Mouse (Mus musculus) hindbrain, postnatal 0 days (tissue): Measurements from ENCODE around the gene Ssc4d. TPM values are rescaled to one million over a fixed set of nuclear protein-coding genes. Genes with fewer than 3 reads are reported as not detected.

ENCODE experiments used
- ATAC-seq: fragments of 200-750 bp; cut with Nextera tagmentation; 2 replicates; pipeline ENCODE4 v1.8.0; 2017; ENCODE audit warnings: mild to moderate bottlenecking, moderate TSS enrichment, moderate library complexity
- DNase-seq: peaks from one replicate; pipeline ENCODE4 v3.0.0-alpha.2; 2015; ENCODE audit warnings: low spot score
- H3K27ac ChIP-seq: fragments of 300-500 bp; sonication (generic); 2 replicates; pipeline ENCODE4 v1.5.1; 2014; ENCODE audit warnings: mild to moderate bottlenecking
- H3K27me3 ChIP-seq: fragments of 300-500 bp; sonication (generic); 2 replicates; pipeline ENCODE4 v1.6.1; 2014; ENCODE audit warnings: low read length, mixed read lengths; ENCODE audit not compliant: insufficient read depth
- H3K36me3 ChIP-seq: fragments of 300-500 bp; sonication (generic); 2 replicates; pipeline ENCODE4 v1.6.1; 2014; ENCODE audit warnings: low read length, mixed read lengths; ENCODE audit not compliant: insufficient read depth
- H3K4me1 ChIP-seq: fragments of 300-500 bp; sonication (generic); 2 replicates; pipeline ENCODE4 v1.6.1; 2014; ENCODE audit warnings: antibody characterized with exemption, low read length, mixed read lengths; ENCODE audit not compliant: insufficient read depth
- H3K4me2 ChIP-seq: fragments of 300-500 bp; sonication (generic); 2 replicates; pipeline ENCODE4 v1.6.1; 2014; ENCODE audit warnings: low read depth, mild to moderate bottlenecking, low read length, moderate library complexity, mixed read lengths
- H3K4me3 ChIP-seq: fragments of 300-500 bp; sonication (generic); 2 replicates; pipeline ENCODE4 v1.5.1; 2014; ENCODE audit warnings: low read length
- H3K9ac ChIP-seq: fragments of 300-500 bp; sonication (generic); replicated peaks from 2 replicates; pipeline ENCODE4 v1.6.1; 2014; ENCODE audit warnings: mild to moderate bottlenecking, low read length, moderate library complexity, mixed read lengths
- H3K9me3 ChIP-seq: fragments of 300-500 bp; sonication (generic); 2 replicates; pipeline ENCODE4 v1.6.1; 2016; ENCODE audit warnings: low read length, mixed read lengths
- CTCF ChIP-seq: IDR thresholded peaks from 2 replicates; pipeline ENCODE4 v1.5.1; 2016; ENCODE audit warnings: antibody characterized with exemption, control low read depth, low read depth
- WGBS: fragments of 180-500 bp; shearing (Covaris S2); extraction: QIAGEN DNeasy Blood & Tissue Kit; methylation state at CpG from one replicate; pipeline ENCODE4 v1.1.7; 2014; 5-methylcytosine and 5-hydroxymethylcytosine counted together
- polyA plus RNA-seq: library from polyadenylated mRNA; unstranded; fragments of >200 nt; fragmentation: Nextera tagmentation; extraction: Ambion mirVana; gene quantifications from 2 replicates; pipeline ENCODE4 v1.2.1, GENCODE M21; 2015
- total RNA-seq: library from RNA; depleted of rRNA; stranded (reverse); fragments of >200 nt; gene quantifications from 2 replicates; pipeline ENCODE4 v1.2.3, GENCODE M21; 2014

Ssc4d gene
- total and polyA plus RNA-seq, 2 experiments from 2014 or later = 3.6 to 6.5 TPM

DNA sequence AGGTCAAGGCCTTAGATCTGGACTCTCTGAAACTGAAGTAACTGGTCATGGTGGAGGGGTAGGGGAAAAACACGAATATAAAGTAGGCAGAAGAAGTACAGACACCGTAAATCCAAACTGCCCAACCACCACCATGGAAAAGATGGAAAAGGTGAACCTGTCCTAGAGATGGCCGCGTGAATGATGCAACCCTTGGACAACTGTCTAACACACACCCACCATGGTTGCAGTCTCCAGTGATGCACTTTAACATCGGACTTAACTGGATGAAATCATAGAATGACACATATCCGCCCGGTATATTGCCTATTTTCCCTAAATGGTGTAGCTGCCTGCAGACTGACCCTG, 39.2 kb downstream of the Ssc4d start:
- WGBS = 47% methylated on average over 7 of the region's 7 CpGs
- H3K9me3 ChIP-seq = no peaks in the 10 kb centered on the region
- TF ChIP-seq CTCF = no peak

DNA sequence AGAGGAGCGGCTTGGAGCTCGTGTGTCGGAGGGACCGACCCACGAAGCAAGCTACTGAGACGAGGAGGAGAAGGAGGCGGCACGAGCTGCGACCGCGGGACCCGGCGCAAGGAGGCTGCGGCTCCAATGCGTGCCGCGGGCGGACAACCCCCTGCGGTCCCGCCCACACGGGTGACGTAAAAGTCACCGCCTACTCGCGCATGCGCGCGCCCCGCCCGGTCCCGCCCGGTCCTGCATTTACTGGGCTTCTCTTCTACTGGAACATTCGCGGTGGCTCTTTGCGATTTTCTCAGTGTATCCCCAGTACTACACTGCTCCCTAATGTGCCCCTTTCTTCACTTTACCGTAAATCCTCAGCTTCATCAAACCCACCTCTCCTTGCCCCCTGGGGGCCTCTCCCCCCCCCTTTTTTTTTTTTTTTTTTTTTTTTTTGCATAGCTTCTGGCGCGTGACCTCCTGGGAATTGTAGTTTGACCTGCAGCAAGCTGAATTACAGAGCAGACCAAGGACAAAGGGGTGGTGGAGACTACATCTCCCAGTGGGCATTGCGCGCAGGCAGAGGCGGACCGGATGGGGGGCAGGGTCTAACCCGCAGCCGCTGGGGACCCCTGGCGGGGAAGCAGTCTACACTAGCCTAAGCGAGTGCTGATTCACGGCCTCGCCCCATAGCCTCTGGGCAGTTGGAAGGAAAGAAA, 39.7 kb downstream of the Ssc4d start, which contains the start of gene Ywhag:
Gene Ywhag, minus strand, starts transcription at position 136 of the 695 bp plus-strand sequence.
- 1% methylated on average over 41 of the region's 48 CpGs for WGBS
- Histone ChIP-seq H3K9me3 (no peaks in the 10 kb centered on the region), H3K4me2 (peak within 1 kb of the TSS; percentile 54), H3K9ac (peak within 1 kb of the TSS; percentile 75), H3K27ac (peak within 1 kb of the TSS; percentile 98), H3K27me3 (no peaks in the 10 kb centered on the region), H3K36me3 (peaks cover 16% of the 10 kb centered on the region; the same call in 1 of the 2 replicates), H3K4me1 (peaks cover 16% of the 10 kb centered on the region), H3K4me3 (peak within 1 kb of the TSS; percentile 49)
- DNase-seq (peak; percentile 98), ATAC-seq (peak; percentile 94)
- peak; percentile 74 for TF ChIP-seq CTCF

More for the DNA sequence above, 39.2 kb downstream of the Ssc4d start:
- Histone ChIP-seq H3K4me2 (peak overlapping the region; percentile 54), H3K27me3 (no peaks in the 10 kb centered on the region), H3K27ac (peak overlapping the region; percentile 98), H3K4me1 (peaks cover 13% of the 10 kb centered on the region), H3K36me3 (peaks cover 11% of the 10 kb centered on the region; the same call in 1 of the 2 replicates), H3K9ac (peak overlapping the region; percentile 75), H3K4me3 (peak overlapping the region; percentile 49)
- DNase-seq (no peak), ATAC-seq (peak; percentile 22; the same call in 1 of the 2 replicates)

DNA sequence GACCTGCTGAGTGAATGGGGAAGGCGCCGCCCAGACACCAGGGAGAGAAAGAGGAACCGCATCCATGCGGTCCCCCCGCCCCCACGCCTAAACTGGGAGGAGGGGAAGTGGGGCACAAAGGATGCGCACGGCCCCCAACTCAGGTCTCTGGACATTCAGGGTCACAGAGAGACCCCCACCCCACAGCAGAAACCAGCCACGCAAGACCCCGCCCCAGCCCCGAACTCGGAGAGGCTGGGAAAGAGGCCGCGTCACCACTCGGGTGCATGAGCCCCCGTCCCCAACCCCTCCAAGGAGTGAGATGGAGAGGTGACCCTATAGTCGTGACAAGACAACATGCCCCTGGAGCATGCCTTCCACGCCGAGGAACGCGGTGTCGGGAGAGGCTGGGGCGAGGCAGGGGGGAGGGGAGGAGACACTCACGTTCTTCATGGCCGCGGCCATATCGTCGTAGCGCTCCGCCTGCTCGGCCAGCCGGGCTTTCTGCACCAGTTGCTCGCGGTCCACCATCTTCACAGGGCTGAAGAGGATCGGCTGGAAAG, 40.4 kb downstream of the Ssc4d start:
- Histone ChIP-seq H3K36me3 (peaks cover 17% of the 10 kb centered on the region; the same call in 1 of the 2 replicates), H3K27ac (peak overlapping the region; percentile 98), H3K9ac (peak overlapping the region; percentile 75), H3K4me2 (peak overlapping the region; percentile 54), H3K4me3 (peak overlapping the region; percentile 49), H3K9me3 (no peaks in the 10 kb centered on the region), H3K27me3 (no peaks in the 10 kb centered on the region), H3K4me1 (peaks cover 16% of the 10 kb centered on the region)
- DNase-seq (peak; percentile 81), ATAC-seq (peak; percentile 78)
- TF ChIP-seq CTCF = no peak
- WGBS = 1% methylated on average over 34 of the region's 35 CpGs

DNA sequence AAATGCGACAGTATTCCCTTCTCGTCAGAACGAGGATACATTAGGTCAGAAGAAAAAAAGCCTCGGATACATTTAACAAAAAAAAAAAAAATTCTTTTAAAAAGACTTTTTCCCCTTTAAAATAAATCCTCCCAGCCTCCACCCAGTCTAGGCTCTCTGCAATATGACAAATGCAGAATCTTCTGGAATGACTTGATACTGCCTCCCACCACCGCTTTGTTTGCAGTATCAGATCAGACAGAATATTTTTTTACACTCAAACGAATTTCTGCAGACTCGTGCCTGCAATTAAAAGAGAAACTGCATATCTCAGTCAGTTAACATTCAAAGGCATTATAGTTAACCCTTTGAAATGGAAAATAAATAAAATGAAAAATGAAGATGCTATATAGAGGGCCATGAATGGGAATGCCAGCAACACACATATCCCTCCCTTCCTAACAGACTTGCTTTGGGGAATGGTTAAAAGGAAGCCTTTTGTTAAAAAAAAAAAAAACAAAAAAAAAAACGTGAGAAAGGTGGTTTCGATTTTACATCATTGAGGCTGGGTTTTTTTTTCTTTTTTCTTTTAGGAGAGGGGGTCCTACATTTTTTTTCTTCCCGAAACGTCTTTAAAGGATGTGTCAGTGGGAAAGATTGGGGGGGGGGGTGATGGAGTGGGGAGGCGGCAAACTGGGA, 41.0 kb downstream of the Ssc4d start:
- no peak for ATAC-seq
- 8% methylated on average over 12 of the region's 12 CpGs for WGBS
- Histone ChIP-seq H3K27me3 (no peaks in the 10 kb centered on the region), H3K27ac (peak overlapping the region; percentile 98), H3K4me1 (peaks cover 16% of the 10 kb centered on the region), H3K4me3 (peak overlapping the region; percentile 49), H3K9me3 (no peaks in the 10 kb centered on the region), H3K36me3 (peaks cover 17% of the 10 kb centered on the region; the same call in 1 of the 2 replicates), H3K4me2 (peak overlapping the region; percentile 54), H3K9ac (peak overlapping the region; percentile 75)
- DNase-seq = no peak
- TF ChIP-seq CTCF = no peak

DNA sequence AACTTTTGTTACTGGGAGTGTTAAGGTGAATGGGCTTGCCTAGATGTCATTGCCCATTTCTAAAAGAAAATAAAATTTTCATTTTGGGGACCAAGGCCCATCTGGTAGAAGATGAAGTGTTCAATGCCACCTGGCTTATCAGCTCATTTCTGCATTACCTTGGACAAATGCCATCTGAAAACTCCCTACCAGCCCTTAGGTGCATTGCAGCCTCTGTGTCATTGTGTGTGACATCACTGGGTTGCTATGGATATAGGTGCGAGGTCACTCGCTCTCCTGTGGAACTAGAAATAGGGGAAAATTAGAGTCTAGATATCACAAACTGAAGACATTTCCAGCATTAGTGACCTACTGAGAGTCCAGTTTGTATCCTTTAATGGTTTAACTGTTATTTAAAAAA, 42.0 kb downstream of the Ssc4d start:
- peak overlapping the region; percentile 49 for H3K4me3 ChIP-seq
- H3K9me3 ChIP-seq = no peaks in the 10 kb centered on the region
- peaks cover 19% of the 10 kb centered on the region; the same call in 1 of the 2 replicates for H3K36me3 ChIP-seq
- DNase-seq (peak; percentile 74), ATAC-seq (no peak)
- H3K4me1 ChIP-seq = peaks cover 16% of the 10 kb centered on the region
- H3K27me3 ChIP-seq = no peaks in the 10 kb centered on the region
- no peak overlapping the region; the same call in 1 of the 2 replicates for H3K27ac ChIP-seq
- peak overlapping the region; percentile 75 for H3K9ac ChIP-seq
- peak; percentile 10; the same call in 1 of the 2 replicates for TF ChIP-seq CTCF
- 42% methylated on average over 2 of the region's 2 CpGs for WGBS
- peak overlapping the region; percentile 54 for H3K4me2 ChIP-seq

DNA sequence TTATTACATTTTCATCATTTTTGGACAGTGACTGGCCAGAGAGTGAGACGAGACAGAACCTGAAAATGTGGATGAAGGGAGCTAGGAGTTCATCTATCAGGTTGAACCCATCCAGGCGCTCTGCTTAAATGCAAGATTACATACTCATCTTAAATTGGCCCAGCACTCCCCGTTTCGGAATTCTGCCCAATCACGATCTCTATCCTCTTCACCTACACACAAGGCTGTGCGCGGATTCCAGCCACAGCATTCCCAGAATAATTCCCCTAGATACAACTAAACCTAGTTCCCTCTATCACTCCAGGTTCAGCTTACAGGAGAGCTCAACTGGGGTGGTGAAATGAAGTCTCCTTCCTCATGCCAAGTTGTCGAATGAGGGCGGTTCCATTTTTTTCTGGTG, 42.8 kb downstream of the Ssc4d start:
- WGBS = 83% methylated on average over 9 of the region's 9 CpGs
- Histone ChIP-seq H3K36me3 (peaks cover 23% of the 10 kb centered on the region; the same call in 1 of the 2 replicates), H3K9ac (no peak overlapping the region; the same call in 1 of the 2 replicates), H3K27me3 (no peaks in the 10 kb centered on the region), H3K9me3 (no peaks in the 10 kb centered on the region), H3K4me2 (peak overlapping the region; percentile 54), H3K4me1 (peaks cover 16% of the 10 kb centered on the region), H3K27ac (no peak overlapping the region), H3K4me3 (peak overlapping the region; percentile 6; the same call in 1 of the 2 replicates)
- TF ChIP-seq CTCF = no peak
- DNase-seq (no peak), ATAC-seq (no peak)
